Mouse (Mus musculus) ES-Bruce4 (cell line): ENCODE results near the gene Borcs6.

Experiments
- CTCF ChIP-seq: IDR thresholded peaks from one replicate; pipeline ENCODE4 v1.8.1; 2011; ENCODE audit warnings: low read depth, low read length
- EP300 ChIP-seq: IDR thresholded peaks from 2 replicates; pipeline ENCODE4 v1.6.1; 2011; ENCODE audit warnings: low read depth, low read length; ENCODE audit not compliant: insufficient read depth
- POLR2A ChIP-seq: IDR thresholded peaks from one replicate; pipeline ENCODE4 v1.8.1; 2011; ENCODE audit warnings: low read length; ENCODE audit not compliant: insufficient read depth

GRCm38 (mm10) chr11:69012071-69012601, 47.4 kb upstream of the Borcs6 start:
- peak; percentile 49 for TF ChIP-seq POLR2A
- TF ChIP-seq EP300: no peak
- TF ChIP-seq CTCF: no peak
